Mouse (Mus musculus) left cerebral cortex, postnatal 14 days (tissue): ENCODE measurements around the gene Kcnn3. TPM values are rescaled to one million over a fixed set of nuclear protein-coding genes. Genes with fewer than 3 reads are reported as not detected.
A peak's percentile ranks its signal among the peaks of the same experiment; 100 is the strongest.

Experiments used
- DNase-seq, 2 experiments: peaks; one replicate each; pipeline ENCODE4 v3.0.0; 2021 to 2022; ENCODE audit warnings: low spot score in 2 of 2, mixed read lengths in 1 of 2
- intact Hi-C: fragments of 180-260 bp; cut with DNase I; formaldehyde crosslinking; loops from one replicate; pipeline ENCODE4 v1.15.1; 2025
- total RNA-seq, 2 experiments: library from RNA; stranded (reverse); gene quantifications; 2 replicates each; pipeline ENCODE4 v1.2.3; 2021

The Kcnn3 gene
- total RNA-seq, 2 experiments from 2014 or later = 21.7 to 22.3 TPM

DNA sequence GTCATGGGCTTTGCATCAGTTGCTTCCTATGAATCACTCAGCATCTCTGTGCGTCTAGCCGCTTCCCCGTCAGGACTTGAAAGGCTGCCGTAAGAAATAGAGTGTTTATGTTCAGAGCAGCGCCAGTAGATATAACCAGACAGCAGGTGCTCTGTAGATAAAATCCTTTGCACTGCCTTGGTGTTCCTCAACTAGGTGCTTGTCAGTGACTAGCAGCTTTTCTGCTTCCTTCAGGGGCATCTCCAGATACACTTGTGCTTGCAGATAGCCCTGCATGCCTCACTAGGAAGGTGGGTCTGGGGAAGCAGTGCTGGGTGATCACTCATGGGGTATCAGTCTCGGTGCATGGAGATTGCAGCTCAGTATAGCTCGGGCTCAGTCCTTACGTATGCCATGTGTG is 123.4 kb downstream of the Kcnn3 start:
- intact Hi-C loops = no loop called here
- DNase-seq = peak in 1 of 2 experiments; percentile 18

DNA sequence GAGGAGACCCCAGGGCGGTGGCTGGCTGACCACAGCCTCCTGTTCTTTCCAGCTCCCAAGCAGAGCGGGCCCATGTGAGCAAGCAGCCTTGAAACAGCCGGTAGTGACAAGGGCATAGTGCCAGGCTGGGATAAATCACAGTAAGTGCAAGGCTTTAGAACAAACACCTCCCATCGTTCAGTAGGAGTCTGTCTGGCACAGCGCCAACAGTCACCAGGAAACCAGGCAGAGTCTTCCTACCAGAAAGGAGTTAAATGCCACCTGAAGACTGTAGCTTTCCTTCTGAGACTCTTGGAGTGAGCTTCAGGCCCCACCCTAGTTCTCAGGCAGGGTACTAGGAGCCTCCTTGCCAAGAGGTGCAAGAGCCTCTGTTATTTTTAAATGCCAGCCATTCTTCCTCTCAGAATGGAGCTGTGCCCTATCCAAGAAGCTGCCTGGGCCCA is 126.9 kb downstream of the Kcnn3 start:
- peak; percentile 89 to 95 for DNase-seq
- intact Hi-C loops = no loop called here

DNA sequence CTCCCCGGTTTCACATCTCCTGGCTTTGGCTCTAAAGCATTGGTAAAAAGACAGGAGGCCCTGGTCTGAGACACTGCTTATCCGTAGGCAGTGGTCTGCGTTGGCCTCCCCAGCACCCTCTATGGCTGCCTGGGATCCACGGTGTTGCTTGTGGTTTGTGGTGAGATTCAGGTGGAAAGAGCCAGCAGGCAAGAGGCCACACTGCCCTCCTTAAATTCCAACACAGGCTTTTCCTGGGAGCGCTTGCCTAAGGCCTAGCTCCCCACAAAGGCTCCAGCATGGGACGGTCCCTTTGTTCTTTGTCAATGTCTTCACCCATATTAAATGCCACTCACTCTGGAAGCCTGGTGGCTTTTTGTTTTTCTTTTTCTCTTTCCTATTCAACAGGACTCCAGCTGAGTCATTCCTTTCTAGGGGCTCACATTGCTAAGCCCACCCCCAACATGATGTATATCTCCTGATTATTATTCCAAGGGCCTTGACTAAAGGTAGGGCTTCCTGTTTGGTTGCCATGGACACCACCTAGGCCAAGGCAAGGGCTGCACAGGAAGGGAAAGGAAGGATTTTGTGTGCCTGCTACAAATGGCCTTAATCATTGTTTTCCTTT is 127.4 kb downstream of the Kcnn3 start:
- intact Hi-C loops = no loop called here
- no peak for DNase-seq

DNA sequence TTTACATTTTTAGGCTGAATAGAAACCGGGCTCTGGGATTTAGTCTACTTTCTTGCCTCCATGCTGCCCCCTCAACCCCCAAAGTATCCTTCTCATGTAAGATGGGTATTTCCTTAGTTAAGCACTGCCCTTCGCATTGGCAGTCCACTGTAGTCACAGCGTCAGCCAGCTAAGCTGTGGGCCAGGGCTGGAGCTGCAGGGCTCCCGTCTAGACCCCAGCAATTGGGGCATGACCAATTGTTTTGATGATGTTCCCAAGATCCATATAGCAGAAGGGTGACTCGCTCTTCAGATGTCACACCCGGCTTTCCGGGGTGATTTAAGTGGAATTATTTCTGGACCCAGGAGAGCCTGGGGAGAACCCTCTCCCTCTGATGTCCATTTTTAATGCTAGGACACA is 129.9 kb downstream of the Kcnn3 start:
- intact Hi-C loops = no loop called here
- DNase-seq = no peak

DNA sequence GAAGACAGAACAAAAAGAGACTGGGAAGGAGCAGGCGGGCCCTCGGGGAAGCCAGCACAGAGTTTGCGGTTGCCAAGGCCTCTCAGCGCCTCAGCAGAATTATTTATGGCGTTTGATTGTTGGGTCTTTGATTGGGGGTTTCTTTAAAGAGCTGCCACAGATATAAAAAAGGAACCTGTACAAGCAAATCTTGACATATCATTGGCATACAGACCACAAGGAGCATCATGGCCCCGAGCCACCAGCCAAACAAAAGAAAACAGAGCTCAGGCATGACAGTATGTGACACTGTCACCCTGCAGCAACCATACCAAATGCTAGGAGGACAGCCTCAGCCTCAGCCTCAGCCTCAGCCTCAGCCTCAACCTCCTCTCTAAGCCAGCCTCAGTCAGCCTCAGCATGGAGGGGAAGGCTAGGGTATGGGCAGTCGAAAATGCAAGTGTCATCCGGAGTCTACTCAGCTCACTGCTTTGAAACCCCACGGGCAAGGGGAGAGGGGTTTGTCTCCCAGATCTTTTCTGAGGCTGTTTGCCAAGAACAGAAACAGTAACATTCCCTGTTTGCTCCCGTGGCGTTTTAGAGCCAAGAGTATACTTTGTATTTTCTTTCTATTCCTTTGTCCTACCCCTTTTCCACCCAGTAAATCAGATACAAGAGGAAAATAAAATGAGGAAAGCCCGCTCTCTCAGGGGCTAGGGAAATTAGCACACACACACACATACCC is 133.4 kb downstream of the Kcnn3 start:
- DNase-seq = peak in 1 of 2 experiments; percentile 18
- intact Hi-C loops = no loop called here

DNA sequence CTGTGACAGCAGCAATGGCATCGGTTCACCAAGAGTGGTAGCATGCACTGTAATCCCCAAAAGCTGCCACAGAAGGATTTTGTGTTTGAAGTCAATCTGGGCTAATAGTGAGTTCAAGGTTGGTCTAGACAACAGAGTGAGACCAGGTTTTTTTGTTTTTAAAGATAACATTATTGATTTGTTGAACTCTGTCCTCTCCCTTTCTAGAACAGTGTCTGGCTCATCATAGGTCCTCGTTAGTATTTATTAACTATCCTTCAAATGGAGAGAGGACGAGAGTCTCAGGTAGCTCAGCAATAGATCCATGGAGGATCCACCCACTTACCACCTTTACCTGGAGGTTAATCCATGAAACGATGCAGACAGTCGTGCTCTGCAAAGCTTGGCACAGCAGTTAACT is 137.1 kb downstream of the Kcnn3 start:
- intact Hi-C loops = no loop called here

DNA sequence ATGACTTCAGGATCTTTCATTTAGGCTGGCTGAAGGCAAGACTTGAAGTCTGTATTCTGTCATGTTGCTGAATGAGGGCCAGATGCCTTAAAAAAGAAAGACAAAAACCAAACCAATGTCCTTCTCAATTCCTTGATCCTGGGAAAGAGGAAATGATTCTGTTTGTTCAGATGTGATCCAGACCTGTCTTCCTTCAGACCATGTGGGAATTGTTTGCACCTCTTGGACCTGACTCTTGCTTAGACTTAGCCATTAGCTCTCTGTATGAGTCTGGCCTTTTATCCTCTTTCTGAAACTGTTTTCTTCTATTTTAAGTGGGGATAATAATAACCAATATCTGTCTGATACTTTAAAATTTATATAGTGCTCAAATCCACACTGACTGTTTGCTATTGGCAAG is 138.5 kb downstream of the Kcnn3 start:
- intact Hi-C loops = no loop called here
- DNase-seq = no peak

More for the DNA sequence above, 137.1 kb downstream of the Kcnn3 start:
- no peak for DNase-seq

DNA sequence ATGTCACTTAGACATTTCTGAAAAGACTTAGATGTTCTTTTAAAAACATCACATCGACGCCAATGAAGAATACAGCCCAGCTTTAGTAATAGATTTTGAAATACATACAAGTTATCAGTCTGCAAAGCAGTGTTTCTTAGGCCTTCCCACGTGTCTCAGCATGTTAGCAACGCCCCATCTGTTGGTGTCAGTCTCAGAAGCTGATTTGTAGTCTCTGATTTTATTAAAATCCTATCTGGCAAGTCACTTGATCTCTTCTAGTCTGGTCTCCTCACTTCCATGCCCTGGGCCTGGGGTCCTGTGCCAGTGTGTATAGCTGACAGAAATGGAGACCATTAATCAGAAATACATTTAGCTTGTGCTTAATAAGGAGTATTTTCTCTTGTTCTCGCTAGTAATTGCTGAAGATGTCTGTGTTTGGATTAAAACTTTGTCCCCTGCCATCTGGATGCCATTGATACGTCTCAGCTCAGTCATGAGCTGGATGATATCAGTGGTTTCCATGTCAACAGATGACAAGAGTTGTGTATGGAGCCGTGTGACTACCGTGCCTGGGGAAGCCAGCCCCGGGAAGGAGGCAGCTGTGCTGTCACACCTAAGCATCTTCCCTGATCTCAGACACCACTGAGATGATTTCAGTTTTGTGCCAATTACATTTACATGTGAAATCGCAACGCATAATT is 140.1 kb downstream of the Kcnn3 start:
- intact Hi-C loops = no loop called here
- DNase-seq = peak in 1 of 2 experiments; percentile 35

DNA sequence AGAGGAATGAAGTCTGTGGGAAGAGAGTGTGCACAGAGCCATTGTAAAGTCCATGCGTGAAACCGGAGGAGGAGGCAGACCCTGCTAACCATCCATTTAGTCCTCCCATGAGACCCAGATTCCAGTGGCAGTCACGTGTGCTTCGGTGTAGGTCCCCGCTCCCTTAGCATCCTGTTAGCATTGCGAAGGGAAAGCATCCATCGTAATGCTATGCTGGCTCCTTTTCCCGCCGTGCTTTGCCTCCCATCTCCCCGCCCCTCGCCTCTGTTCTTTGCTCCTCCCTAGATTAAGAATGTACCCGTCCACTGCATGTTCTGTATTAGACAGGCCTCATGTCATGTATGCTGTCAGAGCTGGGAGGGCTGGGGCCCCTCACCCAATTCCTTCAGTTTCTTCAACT is 144.8 kb downstream of the Kcnn3 start:
- intact Hi-C loops = no loop called here
- DNase-seq = no peak

DNA sequence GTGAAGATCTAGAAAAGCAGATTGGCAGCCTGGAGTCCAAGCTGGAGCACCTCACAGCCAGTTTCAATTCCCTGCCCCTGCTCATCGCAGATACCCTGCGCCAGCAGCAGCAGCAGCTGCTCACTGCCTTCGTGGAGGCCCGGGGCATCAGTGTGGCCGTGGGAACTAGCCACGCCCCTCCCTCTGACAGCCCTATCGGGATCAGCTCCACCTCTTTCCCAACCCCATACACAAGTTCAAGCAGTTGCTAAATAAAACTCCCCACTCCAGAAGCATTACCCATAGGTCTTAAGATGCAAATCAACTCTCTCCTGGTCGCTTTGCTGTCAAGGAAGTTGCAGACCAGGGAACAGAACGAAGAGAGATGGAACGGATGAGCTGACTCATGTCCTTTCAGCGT is 147.2 kb downstream of the Kcnn3 start:
- intact Hi-C loops = no loop called here

DNA sequence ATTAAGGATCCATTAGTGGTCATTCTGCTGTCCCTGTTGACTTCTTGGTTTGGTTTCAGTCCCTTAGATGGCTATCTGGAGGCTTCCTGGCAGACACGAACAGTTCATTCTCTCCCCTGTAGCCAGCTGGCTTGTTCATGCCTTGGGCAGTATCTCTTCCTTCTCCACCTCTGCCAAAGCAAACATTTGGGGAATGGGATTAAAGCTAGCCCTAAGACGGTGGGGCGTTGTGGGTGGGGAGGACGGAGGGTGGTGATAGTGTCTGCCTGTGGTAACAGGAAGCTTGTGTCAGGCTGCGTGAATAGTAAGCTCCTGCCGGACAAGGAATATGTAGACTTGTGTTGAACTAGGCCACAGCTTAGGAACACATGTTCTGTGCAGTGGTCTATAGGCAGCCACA is 151.4 kb downstream of the Kcnn3 start:
- no peak for DNase-seq
- intact Hi-C loops = loop anchor here (5.0 kb wide), 1 partner anchor 39 kb away; no protein-coding TSS in a partner anchor

More for the DNA sequence above, 147.2 kb downstream of the Kcnn3 start:
- DNase-seq = no peak

DNA sequence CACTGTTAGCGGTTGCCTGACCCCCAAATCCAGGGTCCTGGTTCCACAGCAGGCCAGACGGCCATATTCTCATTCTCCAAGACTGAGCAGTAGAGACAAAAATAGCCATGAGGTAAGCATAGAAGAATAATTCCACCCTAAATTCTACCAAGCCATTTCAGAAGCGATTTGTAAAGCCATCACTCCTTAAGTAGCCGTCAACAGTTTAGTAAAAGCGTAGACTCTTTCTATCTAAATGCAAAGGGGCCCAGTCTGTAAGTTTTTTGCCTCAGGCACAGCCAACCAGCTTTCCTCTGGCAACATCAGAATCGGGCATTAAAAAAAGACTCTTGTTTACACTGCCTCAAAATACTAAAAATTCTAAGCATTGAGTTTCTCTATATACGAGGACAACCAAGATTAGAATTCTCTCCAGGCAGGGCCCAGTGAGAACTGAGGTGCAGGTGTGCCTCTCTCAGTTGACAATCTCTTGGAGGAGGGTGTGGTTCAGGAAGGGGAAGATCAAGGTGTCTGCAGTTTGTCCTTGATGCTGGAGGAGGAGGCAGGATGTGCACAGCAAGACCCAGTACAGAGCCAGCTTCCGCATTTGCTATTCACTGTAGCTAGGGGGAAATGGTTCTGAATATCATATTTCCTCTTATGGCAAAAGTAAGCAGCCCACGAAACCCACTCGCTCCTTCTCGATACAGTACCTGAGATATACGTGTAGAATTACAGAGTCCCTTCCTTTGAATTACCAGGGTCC is 152.8 kb downstream of the Kcnn3 start:
- no peak for DNase-seq

DNA sequence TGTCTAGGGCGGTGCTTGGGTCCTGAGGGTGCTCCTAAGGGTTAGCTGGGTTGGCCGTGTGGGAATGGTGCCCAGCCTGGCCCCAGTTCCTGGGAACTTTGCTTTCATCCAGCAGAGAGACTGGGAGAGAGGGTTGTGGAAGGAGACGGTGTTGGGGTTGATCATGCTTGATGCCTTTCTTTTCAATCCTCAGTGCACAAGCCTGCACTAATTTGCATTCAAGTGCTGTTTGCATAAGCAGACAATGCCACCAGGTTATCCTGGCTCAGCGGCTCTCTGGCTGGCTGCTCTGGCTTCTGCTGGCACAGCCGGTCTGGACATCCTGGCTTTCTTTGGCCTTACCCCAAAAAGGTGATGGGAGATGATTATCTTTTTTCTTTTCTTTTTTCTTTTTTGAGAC is 157.7 kb downstream of the Kcnn3 start:
- intact Hi-C loops = no loop called here
- no peak for DNase-seq

More for the DNA sequence above, 152.8 kb downstream of the Kcnn3 start:
- intact Hi-C loops = loop anchor here (5.0 kb wide), 1 partner anchor 40 kb away; no protein-coding TSS in a partner anchor

DNA sequence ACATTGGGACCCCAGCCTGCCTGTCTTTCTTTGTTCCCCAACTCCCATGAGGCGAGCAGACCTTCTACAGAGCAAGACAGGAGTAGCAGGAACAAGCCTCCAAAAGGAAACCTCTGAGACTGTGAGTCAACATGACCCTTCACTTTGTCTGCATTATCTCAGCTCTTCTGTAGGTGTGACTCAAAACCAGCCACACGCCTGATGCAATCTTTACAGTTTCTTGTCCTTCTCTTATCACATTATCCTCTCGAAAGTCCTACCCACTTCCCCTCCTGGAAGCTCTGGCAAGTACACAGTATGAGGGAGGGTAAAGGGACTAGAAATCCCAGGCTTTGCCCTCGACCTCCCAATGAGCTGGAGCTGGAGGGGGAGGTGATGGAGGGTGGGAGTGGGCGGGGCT is 166.1 kb downstream of the Kcnn3 start:
- no peak for DNase-seq
- intact Hi-C loops = no loop called here

DNA sequence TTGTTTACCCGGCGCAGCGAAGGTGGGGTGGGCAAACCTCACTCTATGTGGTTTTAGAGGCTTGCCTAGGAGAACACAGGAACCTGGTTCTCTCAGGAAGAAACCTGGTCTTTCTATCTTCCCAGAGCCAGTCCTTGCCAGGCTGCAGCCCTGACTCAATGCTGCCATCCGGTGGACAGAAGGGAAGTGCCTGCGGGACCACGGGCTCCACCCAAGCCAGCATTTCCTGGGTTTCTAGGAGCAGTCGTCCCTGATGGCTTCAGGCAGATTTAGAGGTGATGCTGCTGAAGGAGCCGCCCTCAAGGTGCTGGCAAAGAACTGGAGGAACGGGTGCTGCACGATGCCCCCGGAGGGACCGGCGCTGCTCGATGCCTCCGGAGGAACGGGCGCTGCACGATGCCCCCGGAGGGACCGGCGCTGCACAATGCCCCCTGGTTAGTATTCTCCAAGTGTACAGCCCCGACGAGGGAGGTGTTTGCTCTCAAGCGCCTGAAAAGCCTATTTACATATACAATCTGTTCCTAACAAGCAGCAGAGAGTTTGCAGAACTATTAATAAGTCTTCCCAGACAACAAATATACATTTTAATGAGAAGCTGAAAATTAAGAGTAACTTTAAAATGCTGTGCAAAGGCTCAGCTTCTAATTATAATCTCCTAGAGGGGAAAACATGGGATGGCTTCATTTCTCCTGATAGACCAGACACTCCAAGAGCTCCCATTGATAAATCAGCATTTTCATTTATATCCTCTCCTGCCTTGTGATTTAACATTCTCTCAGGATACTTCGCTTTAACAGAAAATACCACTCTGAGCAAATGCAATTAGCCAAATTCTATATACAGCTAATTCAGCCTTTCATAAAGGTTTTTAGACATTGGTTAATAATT is 169.0 kb downstream of the Kcnn3 start:
- intact Hi-C loops = loop anchor here (2.0 kb wide), 1 partner anchor 178 kb away; no protein-coding TSS in a partner anchor
- DNase-seq = peak; percentile 94 to 96

DNA sequence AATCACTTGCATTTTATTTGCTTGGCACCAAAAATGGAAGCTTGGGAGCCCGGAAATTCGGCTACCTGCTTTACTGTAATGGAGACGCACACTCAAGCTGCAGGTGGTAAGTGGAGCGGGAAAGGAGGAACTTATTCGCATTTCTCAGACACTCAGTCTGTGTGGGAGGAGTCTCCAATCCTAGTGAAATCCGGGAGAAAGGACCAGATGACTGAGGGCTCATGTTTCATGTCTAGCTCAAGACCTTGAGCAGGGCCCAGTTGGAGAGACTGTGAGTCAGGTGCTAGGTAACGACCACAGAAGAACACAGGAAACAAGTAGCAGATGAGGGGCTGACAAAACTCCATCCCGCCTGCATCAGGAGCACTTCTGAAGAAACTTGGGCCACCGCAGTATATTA is 171.8 kb downstream of the Kcnn3 start:
- no peak for DNase-seq
- intact Hi-C loops = no loop called here

DNA sequence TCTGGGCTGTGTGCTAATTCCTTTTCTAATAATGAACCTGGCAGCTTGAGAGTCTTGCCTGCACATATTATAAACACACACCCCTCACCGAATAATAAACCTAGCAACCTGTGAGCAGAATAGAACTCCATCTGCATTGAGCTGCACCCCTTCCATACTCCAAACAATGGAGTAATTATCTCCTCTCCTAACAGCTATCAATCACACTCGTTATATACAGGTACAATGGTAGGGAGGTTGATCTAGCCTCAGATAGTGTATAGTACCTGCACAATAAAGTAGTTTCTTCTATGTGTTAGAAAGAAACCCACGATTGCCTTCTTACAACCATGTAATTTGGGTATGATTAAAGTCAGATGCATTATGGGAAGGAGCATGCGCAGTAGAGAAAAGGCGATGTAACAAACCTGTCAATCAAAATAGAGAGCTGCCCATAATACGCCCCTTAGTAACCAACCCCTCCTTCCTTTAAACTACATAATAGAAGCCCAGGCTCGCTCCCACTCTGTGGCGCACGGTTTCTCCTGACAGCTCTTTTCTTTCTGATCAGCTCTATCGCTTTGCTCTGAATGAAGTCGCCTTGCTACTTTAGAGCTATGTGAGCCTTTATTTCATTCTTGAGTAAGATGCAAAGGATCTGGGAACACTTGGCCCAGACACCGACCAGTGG is 176.3 kb downstream of the Kcnn3 start:
- peak; percentile 55 to 79 for DNase-seq
- intact Hi-C loops = no loop called here

DNA sequence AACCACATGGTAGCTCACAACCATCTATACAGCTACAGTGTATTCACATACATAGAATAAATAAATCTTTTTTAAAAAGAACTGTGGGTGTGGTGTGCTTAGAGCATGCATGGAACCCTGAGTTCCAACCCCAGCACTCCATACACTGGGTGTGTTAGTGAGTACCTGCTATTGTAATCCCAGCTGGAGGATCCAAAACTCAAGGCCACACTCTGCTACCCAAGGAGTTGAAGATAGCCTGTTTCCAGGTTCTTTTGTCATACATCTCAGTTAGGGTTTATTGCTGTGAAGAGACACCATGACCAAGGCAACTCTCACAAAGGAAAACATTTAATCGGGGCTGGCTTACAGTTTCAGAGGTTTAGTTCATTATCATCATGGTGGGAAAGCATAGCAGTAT is 179.0 kb downstream of the Kcnn3 start:
- DNase-seq = no peak
- intact Hi-C loops = no loop called here
